Mouse (Mus musculus) stomach, postnatal 0 days (tissue): ENCODE data around the gene Mn1. TPM values are rescaled to one million over a fixed set of nuclear protein-coding genes. Genes with fewer than 3 reads are reported as not detected.

Source experiments
- ATAC-seq: fragments of 200-750 bp; cut with Nextera tagmentation; 2 replicates; pipeline ENCODE4 v1.8.0; 2017; ENCODE audit not compliant: low FRiP score, low TSS enrichment
- DNase-seq: peaks from one replicate; pipeline ENCODE4 v3.0.0-alpha.2; 2016; ENCODE audit warnings: low spot score
- H3K27ac ChIP-seq: fragments of 300-500 bp; sonication (generic); replicated peaks from 2 replicates; pipeline ENCODE4 v1.5.1; 2014; ENCODE audit warnings: mild to moderate bottlenecking, control low read depth
- H3K27me3 ChIP-seq: fragments of 300-500 bp; sonication (generic); 2 replicates; pipeline ENCODE4 v1.6.1; 2014; ENCODE audit warnings: low read length; ENCODE audit not compliant: control insufficient read depth, insufficient read depth
- H3K36me3 ChIP-seq: fragments of 300-500 bp; sonication (generic); 2 replicates; pipeline ENCODE4 v1.6.1; 2014; ENCODE audit warnings: low read length, mixed read lengths; ENCODE audit not compliant: control insufficient read depth, insufficient read depth
- H3K4me1 ChIP-seq: fragments of 300-500 bp; sonication (generic); replicated peaks from 2 replicates; pipeline ENCODE4 v1.6.1; 2014; ENCODE audit warnings: antibody characterized with exemption; ENCODE audit not compliant: control insufficient read depth, insufficient read depth
- H3K4me2 ChIP-seq: fragments of 300-500 bp; sonication (generic); replicated peaks from 2 replicates; pipeline ENCODE4 v1.6.1; 2014; ENCODE audit warnings: low read depth, mild to moderate bottlenecking, control low read depth, moderate library complexity
- H3K4me3 ChIP-seq: fragments of 300-500 bp; sonication (generic); 2 replicates; pipeline ENCODE4 v1.5.1; 2014; ENCODE audit warnings: low read depth, low read length, control low read depth
- H3K9ac ChIP-seq: fragments of 300-500 bp; sonication (generic); 2 replicates; pipeline ENCODE4 v1.6.1; 2014; ENCODE audit warnings: mild to moderate bottlenecking, low read length, control low read depth, mixed read lengths
- H3K9me3 ChIP-seq: fragments of 300-500 bp; sonication (generic); 2 replicates; pipeline ENCODE4 v1.6.1; 2016; ENCODE audit warnings: low read length; ENCODE audit not compliant: control insufficient read depth
- CTCF ChIP-seq: IDR thresholded peaks from 2 replicates; pipeline ENCODE4 v1.5.1; 2016; ENCODE audit warnings: antibody characterized with exemption, low read depth, mild to moderate bottlenecking, moderate library complexity
- EP300 ChIP-seq: optimal IDR thresholded peaks from 2 replicates; pipeline ENCODE3; 2016; ENCODE audit warnings: antibody characterized with exemption
- WGBS: fragments of 180-500 bp; shearing (Covaris S2); extraction: QIAGEN DNeasy Blood & Tissue Kit; methylation state at CpG from one replicate; pipeline ENCODE4 v1.1.7; 2014; 5-methylcytosine and 5-hydroxymethylcytosine counted together
- polyA plus RNA-seq: library from polyadenylated mRNA; unstranded; fragments of >200 nt; fragmentation: Nextera tagmentation; extraction: Ambion mirVana; gene quantifications from 2 replicates; pipeline ENCODE4 v1.2.1, GENCODE M21; 2015

Gene Mn1
- polyA plus RNA-seq, 1 experiment from 2014 or later, result 5.6 TPM

DNA sequence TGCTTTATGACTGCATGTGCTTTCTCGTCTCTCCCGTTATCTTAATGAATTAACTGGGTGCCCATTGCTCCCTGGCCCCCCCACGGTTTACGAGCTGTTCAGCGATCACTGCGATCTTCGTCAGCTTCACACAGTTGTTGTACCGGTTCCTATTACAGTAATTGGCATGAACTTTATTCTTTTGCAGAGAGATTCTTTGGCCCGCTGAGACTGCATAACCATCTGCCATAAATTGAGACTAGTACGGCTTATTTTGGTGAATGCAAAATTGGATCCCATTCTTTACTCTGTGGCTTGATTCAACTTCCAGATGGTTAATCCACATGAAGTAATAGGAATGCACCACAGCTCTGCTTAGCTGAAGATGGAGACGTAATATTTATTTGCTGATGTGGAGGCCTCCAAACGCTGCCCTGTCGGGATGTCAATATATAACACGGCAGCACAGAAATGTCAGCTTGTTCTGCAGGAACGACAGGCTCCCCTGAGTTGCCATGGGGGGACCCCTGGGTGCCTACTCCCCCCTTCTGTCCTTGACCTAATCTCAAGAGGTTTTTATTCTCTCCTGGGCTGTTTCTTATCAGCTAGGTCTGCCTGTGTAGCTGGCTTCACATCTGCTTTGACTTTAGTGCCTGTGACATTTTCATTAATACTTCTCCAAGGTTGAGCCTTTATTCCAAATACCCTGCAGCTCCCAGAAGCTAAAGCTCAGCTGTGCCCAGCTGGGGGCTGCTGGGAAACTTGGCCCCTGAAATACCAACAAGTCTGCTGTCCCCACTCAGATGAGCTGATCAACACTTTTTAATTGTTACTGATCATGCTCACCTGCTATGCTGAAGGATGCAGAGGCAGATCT is 22.7 kb upstream of the Mn1 start:
- peak overlapping the region; percentile 36 for H3K4me2 ChIP-seq
- no peaks in the 10 kb centered on the region for H3K36me3 ChIP-seq
- no peak overlapping the region; the same call in 1 of the 2 replicates for H3K9ac ChIP-seq
- ATAC-seq (no peak), DNase-seq (no peak)
- WGBS, result 11% methylated on average over 15 of the region's 15 CpGs
- H3K4me1 ChIP-seq, result peaks cover 15% of the 10 kb centered on the region; the same call in 1 of the 2 replicates
- no peaks in the 10 kb centered on the region for H3K27me3 ChIP-seq
- no peak overlapping the region for H3K27ac ChIP-seq
- TF ChIP-seq EP300, result no peak
- no peak for TF ChIP-seq CTCF
- H3K4me3 ChIP-seq, result no peak overlapping the region
- H3K9me3 ChIP-seq, result no peaks in the 10 kb centered on the region

DNA sequence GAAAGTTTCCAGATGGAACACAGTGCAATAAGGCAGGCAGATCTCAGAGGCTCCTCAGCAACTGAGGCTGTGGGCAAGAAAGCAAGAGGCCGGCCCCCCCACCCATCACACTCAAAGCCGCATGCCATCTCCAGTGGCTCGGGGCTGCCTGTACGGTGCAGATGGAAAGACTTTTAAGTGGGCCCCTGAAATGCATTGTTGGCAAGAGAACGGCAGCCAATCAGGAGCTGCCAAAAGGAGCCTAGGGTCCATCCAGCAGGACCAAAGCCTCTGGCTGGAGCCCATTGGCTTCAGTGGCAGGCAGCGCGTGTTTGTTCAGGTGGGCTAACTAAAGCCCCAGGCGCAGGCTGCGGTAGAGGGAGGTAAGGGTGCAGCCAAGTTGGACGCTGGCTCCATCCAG is 21.4 kb upstream of the Mn1 start:
- Histone ChIP-seq H3K4me3 (no peak overlapping the region), H3K27me3 (no peaks in the 10 kb centered on the region), H3K27ac (no peak overlapping the region), H3K4me1 (peaks cover 15% of the 10 kb centered on the region; the same call in 1 of the 2 replicates), H3K36me3 (no peaks in the 10 kb centered on the region), H3K9me3 (no peaks in the 10 kb centered on the region), H3K4me2 (no peak overlapping the region), H3K9ac (no peak overlapping the region)
- no peak for DNase-seq
- no peak for TF ChIP-seq CTCF
- TF ChIP-seq EP300, result no peak
- no peak for ATAC-seq
- 46% methylated on average over 10 of the region's 10 CpGs for WGBS

DNA sequence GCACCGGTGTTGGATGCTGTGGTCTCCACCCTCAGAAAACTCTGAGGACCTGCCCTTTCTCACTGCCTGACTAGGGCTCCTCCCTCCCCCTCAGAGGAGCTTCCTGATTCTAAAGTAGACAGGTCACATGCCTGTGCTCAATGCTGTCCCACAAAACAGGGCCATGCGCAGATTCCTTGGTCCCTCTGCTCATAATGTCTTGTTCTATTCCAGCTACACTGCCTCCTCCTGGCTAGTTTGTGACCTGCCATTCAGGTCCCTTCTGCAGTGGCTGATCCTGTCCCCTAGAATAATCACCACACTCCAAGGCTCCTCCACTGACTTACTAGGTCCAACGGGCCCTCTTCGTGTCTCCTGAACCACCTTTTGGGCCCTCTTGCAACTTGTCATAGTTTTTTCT is 21.0 kb upstream of the Mn1 start:
- no peak overlapping the region for H3K27ac ChIP-seq
- TF ChIP-seq CTCF (peak; percentile 54), EP300 (no peak)
- peaks cover 15% of the 10 kb centered on the region; the same call in 1 of the 2 replicates for H3K4me1 ChIP-seq
- no peaks in the 10 kb centered on the region for H3K27me3 ChIP-seq
- ATAC-seq (peak; percentile 11; the same call in 1 of the 2 replicates), DNase-seq (no peak)
- H3K4me2 ChIP-seq, result no peak overlapping the region
- H3K4me3 ChIP-seq, result no peak overlapping the region
- H3K36me3 ChIP-seq, result no peaks in the 10 kb centered on the region
- WGBS, result 69% methylated on average over 4 of the region's 4 CpGs
- no peaks in the 10 kb centered on the region for H3K9me3 ChIP-seq
- H3K9ac ChIP-seq, result no peak overlapping the region

DNA sequence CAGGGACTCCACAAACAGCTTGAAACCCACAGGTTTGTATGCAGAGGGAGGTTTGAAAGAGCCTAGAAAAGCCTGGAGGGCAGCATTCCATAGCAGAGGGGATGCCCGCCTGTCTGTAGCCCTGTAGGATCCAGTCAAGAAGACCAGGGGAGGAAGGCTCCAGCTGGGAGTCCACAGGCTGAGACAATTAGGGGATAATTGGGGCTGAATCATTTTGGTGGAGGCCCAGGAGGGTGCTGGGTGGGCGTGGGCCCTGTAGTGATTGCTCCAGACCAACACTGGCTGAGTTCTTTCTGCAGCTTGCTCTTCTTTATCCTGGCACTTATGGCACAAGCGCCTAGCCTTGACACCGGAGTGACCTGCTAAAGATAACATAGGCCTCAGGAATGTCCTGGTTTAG is 18.7 kb upstream of the Mn1 start:
- TF ChIP-seq CTCF (no peak), EP300 (no peak)
- ATAC-seq (no peak), DNase-seq (no peak)
- H3K27ac ChIP-seq, result no peak overlapping the region
- H3K9me3 ChIP-seq, result no peaks in the 10 kb centered on the region
- no peaks in the 10 kb centered on the region for H3K36me3 ChIP-seq
- 65% methylated on average over 4 of the region's 4 CpGs for WGBS
- H3K4me3 ChIP-seq, result no peak overlapping the region
- peaks cover 11% of the 10 kb centered on the region; the same call in 1 of the 2 replicates for H3K4me1 ChIP-seq
- no peak overlapping the region for H3K4me2 ChIP-seq
- H3K27me3 ChIP-seq, result no peaks in the 10 kb centered on the region
- peak overlapping the region; percentile 18; the same call in 1 of the 2 replicates for H3K9ac ChIP-seq

DNA sequence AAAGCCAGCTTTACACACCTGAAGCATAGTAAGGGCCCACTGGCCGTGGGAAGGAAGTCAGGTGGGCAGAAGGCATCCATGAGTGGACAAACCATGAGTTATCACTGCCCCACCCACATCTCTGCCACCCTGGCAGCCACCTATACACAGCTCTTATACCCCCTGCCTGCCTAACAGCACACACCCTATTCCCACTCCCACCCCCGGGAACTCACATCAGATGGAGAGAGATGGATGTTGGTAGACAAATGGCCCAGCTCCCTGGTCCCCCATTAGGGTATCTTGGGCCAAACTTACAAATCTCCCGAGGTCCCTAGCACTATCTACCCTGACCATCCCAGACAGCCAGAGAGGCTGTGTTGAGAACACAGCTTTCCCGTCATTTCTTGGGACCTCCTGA is 17.9 kb upstream of the Mn1 start:
- Histone ChIP-seq H3K9ac (no peak overlapping the region), H3K9me3 (no peaks in the 10 kb centered on the region), H3K36me3 (no peaks in the 10 kb centered on the region), H3K4me1 (peaks cover 4% of the 10 kb centered on the region; the same call in 1 of the 2 replicates), H3K27me3 (no peaks in the 10 kb centered on the region), H3K4me3 (no peak overlapping the region), H3K4me2 (no peak overlapping the region), H3K27ac (no peak overlapping the region)
- DNase-seq (no peak), ATAC-seq (no peak)
- WGBS, result 69% methylated on average over 4 of the region's 4 CpGs
- TF ChIP-seq EP300 (no peak), CTCF (no peak)
